Mouse (Mus musculus) testis, adult 2 months (tissue): ENCODE measurements around the gene Ano9.

Experiments used
- CTCF ChIP-seq: fragments of 200-500 bp; IDR thresholded peaks from 2 replicates; pipeline ENCODE4 v1.5.1; 2012; ENCODE audit warnings: low read depth, mild to moderate bottlenecking, inconsistent platforms, low read length, moderate library complexity; ENCODE audit not compliant: control insufficient read depth, insufficient read depth, insufficient replicate concordance
- POLR2A ChIP-seq: fragments of 200-500 bp; IDR thresholded peaks from 2 replicates; pipeline ENCODE4 v1.6.1; 2012; ENCODE audit warnings: low read depth, mild to moderate bottlenecking, inconsistent platforms, low read length, moderate library complexity; ENCODE audit not compliant: control insufficient read depth

- no peak for TF ChIP-seq CTCF
- TF ChIP-seq POLR2A, result no peak
These were observed 3.5 kb upstream of the Ano9 start for GRCm38 (mm10) chr7:141121051-141121531.
